Mouse (Mus musculus): ENCODE data around the gene Krtcap2. TPM values are rescaled to one million over a fixed set of nuclear protein-coding genes. Genes with fewer than 3 reads are reported as not detected.

The Krtcap2 gene
- polyA plus RNA-seq, 1 experiment from 2014 or later, result 333 TPM

DNA sequence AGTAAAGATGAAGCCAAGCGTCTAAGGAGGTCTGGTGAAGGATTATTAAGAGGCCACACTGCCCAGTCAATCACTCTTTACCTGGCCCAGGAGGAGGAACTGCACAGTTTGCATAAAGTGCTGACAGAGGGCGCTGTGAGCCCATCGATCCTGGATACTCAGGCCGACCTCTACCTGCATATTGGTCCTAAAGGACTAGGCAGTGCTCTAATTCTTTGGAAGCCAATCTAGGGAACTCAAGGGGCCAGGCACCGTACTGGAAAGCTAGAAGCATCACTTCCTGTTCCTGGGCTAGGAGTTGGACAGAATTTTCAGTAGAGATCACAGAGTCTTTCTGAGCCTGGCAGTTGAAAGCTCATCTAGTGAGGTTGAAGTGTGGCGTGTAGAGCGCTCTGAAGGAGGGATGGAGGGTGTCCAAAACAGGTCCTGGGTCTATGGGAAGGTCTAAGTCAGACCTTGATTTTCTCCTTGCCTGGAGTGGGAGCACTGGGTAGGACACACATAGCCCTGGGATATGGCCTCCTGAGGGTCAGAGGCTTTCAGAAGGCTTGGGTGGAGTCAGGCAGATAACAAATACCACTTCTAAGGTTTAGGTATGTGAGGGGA, 4.8 kb downstream of the Krtcap2 start:
- Histone ChIP-seq H3K9ac (replicated peaks) (no peak overlapping the region), H3K4me1 (replicated peaks) (peaks cover 37% of the 10 kb centered on the region), H3K27ac (0 out of 2 replicates have a peak overlapping the region, but pooled peaks have one; percentile 53), H3K9me3 (no peaks in the 10 kb centered on the region), H3K4me3 (replicated peaks) (0 out of 2 replicates have a peak overlapping the region, but pooled peaks have one; percentile 9), H3K4me2 (peak overlapping the region; percentile 42; the same call in 1 of the 2 replicates), H3K36me3 (peaks cover 27% of the 10 kb centered on the region), H3K27me3 (no peaks in the 10 kb centered on the region)
- 20% methylated on average over 7 of the region's 7 CpGs for WGBS
- ATAC-seq (ENCODE audit: insufficient number of reproducible peaks, insufficient read depth, low FRiP score, low TSS enrichment, low read depth), result no peak

DNA sequence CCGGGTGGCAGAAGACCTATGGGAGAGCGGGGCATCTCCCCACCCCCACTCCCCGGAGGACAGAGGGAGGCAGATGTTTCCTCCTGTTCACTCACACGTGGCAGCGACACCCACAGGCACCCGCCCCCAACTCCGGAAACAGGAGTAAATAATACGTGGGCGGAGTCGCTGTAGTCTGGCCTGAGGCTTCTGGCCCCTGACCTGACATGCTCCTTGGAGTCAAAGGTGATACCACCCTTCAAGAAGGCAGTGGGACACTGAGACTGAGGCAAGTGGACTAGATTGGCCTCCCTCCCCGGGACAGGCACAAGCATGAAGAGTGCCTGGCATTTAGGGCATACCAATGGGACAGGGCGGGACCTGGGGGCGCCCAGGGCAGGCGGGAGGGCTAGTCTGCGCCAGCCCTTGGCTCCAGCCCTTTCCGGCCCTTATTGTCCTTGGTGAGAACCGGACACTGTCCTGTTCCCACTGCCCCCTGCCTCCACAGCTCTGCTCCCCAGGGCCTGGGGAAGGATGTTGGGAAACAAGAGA, 5.7 kb downstream of the Krtcap2 start:
- no peak for ATAC-seq (ENCODE audit: insufficient number of reproducible peaks, insufficient read depth, low FRiP score, low TSS enrichment, low read depth)
- H3K27me3 ChIP-seq, result no peaks in the 10 kb centered on the region
- H3K9me3 ChIP-seq, result no peaks in the 10 kb centered on the region
- peaks cover 31% of the 10 kb centered on the region for H3K4me1 ChIP-seq (replicated peaks)
- H3K27ac ChIP-seq, result 0 out of 2 replicates have a peak overlapping the region, but pooled peaks have one; percentile 2
- 7% methylated on average over 17 of the region's 17 CpGs for WGBS
- H3K36me3 ChIP-seq, result peaks cover 27% of the 10 kb centered on the region
- peak overlapping the region; percentile 9; the same call in 1 of the 2 replicates for H3K4me3 ChIP-seq (replicated peaks)
- peak overlapping the region; percentile 42 for H3K4me2 ChIP-seq
- H3K9ac ChIP-seq (replicated peaks), result 0 out of 2 replicates have a peak overlapping the region, but pooled peaks have one; percentile 23

DNA sequence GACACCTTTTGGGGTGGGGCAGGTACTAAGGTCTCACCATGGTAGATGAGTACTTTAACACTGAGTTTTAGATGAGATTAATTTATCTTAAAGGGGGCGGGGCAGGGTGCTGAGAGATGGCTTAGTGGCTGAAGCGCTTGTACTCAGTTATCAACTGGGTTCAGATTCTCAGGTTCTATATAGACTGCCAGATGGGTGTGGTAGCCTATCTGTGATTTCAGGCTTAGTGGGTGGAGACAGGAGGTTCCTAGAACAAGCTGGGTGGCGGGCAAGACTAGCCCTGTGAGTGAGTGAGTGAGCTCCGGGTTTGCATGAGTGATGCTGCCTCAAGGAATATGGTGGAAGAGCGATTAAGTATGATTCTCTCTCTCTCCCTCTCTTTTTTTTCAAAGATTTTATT, 9.2 kb downstream of the Krtcap2 start:
- no peaks in the 10 kb centered on the region for H3K9me3 ChIP-seq
- 91% methylated on average over 5 of the region's 5 CpGs for WGBS
- peaks cover 7% of the 10 kb centered on the region; the same call in 1 of the 2 replicates for H3K27me3 ChIP-seq
- H3K36me3 ChIP-seq, result no peaks in the 10 kb centered on the region
- no peak for ATAC-seq (ENCODE audit: insufficient number of reproducible peaks, insufficient read depth, low FRiP score, low TSS enrichment, low read depth)
- H3K27ac ChIP-seq, result no peak overlapping the region
- no peak overlapping the region for H3K4me3 ChIP-seq (replicated peaks)
- no peak overlapping the region for H3K4me2 ChIP-seq
- peaks cover 18% of the 10 kb centered on the region for H3K4me1 ChIP-seq (replicated peaks)
- no peak overlapping the region for H3K9ac ChIP-seq (replicated peaks)

DNA sequence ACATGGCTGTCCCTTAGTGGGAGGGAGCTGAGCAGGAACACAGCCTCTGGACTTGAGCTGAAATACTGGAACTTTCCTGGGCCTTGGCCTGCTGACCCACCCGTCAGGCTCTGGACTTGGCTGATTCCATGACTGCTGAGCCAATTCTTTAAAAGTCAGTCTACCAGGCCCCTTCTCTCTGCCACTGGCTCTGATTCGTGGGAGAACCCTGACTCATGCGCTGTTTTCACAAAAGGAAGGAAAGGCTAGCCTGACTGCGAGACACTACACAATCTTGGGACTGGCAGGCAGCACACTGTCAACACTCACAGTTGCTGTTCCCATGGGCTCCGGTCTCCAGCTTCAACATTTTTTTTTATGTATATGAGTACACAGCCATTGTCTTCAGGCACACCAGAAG, 10.4 kb downstream of the Krtcap2 start:
- Histone ChIP-seq H3K9ac (replicated peaks) (no peak overlapping the region), H3K36me3 (no peaks in the 10 kb centered on the region), H3K9me3 (no peaks in the 10 kb centered on the region), H3K4me2 (no peak overlapping the region), H3K4me3 (replicated peaks) (no peak overlapping the region), H3K27ac (no peak overlapping the region), H3K4me1 (replicated peaks) (peaks cover 9% of the 10 kb centered on the region), H3K27me3 (peaks cover 7% of the 10 kb centered on the region; the same call in 1 of the 2 replicates)
- ATAC-seq (ENCODE audit: insufficient number of reproducible peaks, insufficient read depth, low FRiP score, low TSS enrichment, low read depth), result no peak
- 92% methylated on average over 5 of the region's 5 CpGs for WGBS

DNA sequence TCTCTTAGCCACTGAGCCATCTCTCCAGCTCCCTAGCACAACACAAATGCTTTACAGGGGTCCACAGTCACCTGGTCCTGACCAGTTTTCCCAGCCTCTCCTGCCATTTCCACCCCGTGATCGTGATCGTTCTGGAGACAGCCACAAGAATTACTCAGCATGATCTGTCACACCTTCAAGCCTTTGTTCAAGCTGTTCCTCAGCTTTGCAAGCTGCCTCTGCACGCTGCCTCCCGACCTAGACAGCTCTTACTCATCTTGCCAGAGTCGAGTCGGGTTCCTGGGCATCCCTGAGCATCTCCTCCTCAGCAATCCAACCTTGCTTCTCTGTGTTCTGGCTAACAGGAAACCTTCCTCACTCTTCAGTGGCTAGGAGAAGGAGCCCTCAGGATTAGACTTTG, 13.3 kb downstream of the Krtcap2 start, which contains the start of gene Dpm3:
Dpm3 (plus strand) TSS at position 283 of the 400 bp plus-strand sequence.
- ATAC-seq (ENCODE audit: insufficient number of reproducible peaks, insufficient read depth, low FRiP score, low TSS enrichment, low read depth), result no peak
- Histone ChIP-seq H3K36me3 (no peaks in the 10 kb centered on the region), H3K27me3 (peaks cover 7% of the 10 kb centered on the region; the same call in 1 of the 2 replicates), H3K4me3 (replicated peaks) (no peak within 1 kb of the TSS), H3K9me3 (no peaks in the 10 kb centered on the region), H3K4me1 (replicated peaks) (no peaks in the 10 kb centered on the region), H3K27ac (no peak within 1 kb of the TSS), H3K4me2 (no peak within 1 kb of the TSS), H3K9ac (replicated peaks) (no peak within 1 kb of the TSS)
- WGBS, result 46% methylated on average over 7 of the region's 7 CpGs

DNA sequence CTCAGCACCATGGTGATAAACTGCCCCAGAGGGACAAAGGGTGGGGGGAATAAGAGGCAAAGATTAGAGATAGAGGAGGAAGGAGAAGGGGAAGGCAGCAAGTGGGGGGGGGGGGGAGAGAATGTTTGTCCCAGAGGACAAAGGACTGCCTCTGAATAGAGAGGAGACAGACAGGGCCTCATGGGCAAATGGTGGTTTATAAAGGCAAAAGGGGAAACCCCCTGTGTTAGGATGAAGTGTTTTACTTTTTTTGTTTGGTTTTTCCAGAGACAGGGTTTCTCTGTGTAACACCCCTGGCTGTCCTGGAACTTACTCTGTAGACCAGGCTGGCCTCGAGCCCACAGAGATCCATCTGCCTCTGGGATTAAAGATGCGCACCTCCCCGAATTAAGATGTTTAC, 14.4 kb downstream of the Krtcap2 start:
- H3K4me3 ChIP-seq (replicated peaks), result no peak overlapping the region
- H3K9me3 ChIP-seq, result no peaks in the 10 kb centered on the region
- H3K36me3 ChIP-seq, result no peaks in the 10 kb centered on the region
- H3K4me1 ChIP-seq (replicated peaks), result no peaks in the 10 kb centered on the region
- no peak overlapping the region for H3K9ac ChIP-seq (replicated peaks)
- no peak for ATAC-seq (ENCODE audit: insufficient number of reproducible peaks, insufficient read depth, low FRiP score, low TSS enrichment, low read depth)
- no peak overlapping the region for H3K4me2 ChIP-seq
- peaks cover 7% of the 10 kb centered on the region; the same call in 1 of the 2 replicates for H3K27me3 ChIP-seq
- no peak overlapping the region for H3K27ac ChIP-seq
- WGBS, result 74% methylated on average over 3 of the region's 3 CpGs

DNA sequence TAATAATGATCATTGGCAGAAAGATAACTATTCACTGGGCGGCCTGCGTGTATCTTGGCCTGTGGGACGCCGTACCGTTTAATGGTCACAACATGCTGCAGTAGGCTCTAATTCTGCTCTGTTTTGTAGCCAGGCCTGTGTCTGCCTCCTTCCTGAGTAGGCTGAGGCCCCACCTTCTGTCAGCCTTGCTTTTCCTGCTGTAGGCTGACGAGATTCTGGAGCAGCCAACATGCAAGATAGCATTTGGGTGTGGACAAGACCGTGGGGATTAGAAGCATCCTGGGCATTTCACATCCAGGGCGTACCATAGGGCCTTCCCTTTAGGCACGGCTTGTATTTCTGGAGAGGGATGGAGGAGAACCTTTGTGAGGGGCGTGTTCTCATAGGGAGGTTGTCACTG, 16.7 kb downstream of the Krtcap2 start:
- 71% methylated on average over 10 of the region's 10 CpGs for WGBS
- H3K9ac ChIP-seq (replicated peaks), result no peak overlapping the region
- no peak overlapping the region for H3K4me3 ChIP-seq (replicated peaks)

DNA sequence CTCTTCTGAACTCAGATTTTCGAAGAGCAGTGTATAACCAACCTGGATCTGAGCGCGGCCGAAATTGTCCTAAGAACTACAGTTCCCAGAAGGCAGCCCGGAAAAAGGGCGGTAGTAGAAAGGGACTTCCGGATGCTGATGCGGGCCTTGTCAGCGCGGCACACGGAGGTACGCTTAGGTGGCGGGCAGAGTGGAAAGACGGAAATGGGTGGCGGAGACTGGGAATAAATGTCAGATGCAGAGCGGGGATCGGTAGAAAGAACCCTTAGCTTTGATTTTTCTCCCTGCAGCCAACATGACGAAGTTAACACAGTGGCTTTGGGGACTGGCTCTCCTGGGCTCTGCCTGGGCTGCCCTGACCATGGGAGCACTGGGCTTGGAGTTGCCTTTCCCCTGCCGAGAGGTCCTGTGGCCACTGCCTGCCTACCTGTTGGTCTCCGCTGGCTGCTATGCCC, 20.7 kb downstream of the Krtcap2 start:
- peak overlapping the region; percentile 91 for H3K4me2 ChIP-seq
- H3K27me3 ChIP-seq, result no peaks in the 10 kb centered on the region
- H3K36me3 ChIP-seq, result peaks cover 3% of the 10 kb centered on the region; the same call in 1 of the 2 replicates
- peak overlapping the region; percentile 89 for H3K9ac ChIP-seq (replicated peaks)
- peaks cover 35% of the 10 kb centered on the region for H3K4me1 ChIP-seq (replicated peaks)
- H3K4me3 ChIP-seq (replicated peaks), result peak overlapping the region; percentile 76
- peak; percentile 64 for ATAC-seq (ENCODE audit: insufficient number of reproducible peaks, insufficient read depth, low FRiP score, low TSS enrichment, low read depth)
- under 1% methylated on average over 20 of the region's 20 CpGs for WGBS
- peak overlapping the region; percentile 83 for H3K27ac ChIP-seq
- no peaks in the 10 kb centered on the region for H3K9me3 ChIP-seq

More for the DNA sequence above, 16.7 kb downstream of the Krtcap2 start:
- Histone ChIP-seq H3K27ac (no peak overlapping the region), H3K9me3 (no peaks in the 10 kb centered on the region), H3K4me1 (replicated peaks) (peaks cover 8% of the 10 kb centered on the region; the same call in 1 of the 2 replicates), H3K36me3 (no peaks in the 10 kb centered on the region), H3K27me3 (peaks cover 7% of the 10 kb centered on the region; the same call in 1 of the 2 replicates), H3K4me2 (no peak overlapping the region)
- ATAC-seq (ENCODE audit: insufficient number of reproducible peaks, insufficient read depth, low FRiP score, low TSS enrichment, low read depth), result no peak

DNA sequence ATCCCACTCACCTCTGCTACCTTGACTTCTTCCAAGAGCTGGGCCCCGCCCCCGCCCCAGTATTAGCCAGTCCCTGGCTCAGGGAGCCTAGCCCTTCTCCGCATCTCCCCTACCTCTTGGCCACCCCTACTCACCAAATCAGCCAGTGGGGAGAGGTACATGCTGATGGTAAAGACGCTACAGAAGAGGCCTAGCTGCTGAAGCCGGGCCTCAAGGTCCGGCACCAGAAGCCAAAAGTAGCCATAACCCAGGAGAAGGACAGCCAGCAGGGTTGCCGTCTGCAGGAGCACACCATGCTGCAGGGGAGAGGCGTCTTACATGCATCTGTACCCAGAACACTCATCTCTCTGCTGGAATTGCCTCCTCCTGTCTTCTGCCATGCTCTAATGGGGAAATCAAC, 23.1 kb downstream of the Krtcap2 start:
- ATAC-seq (ENCODE audit: insufficient number of reproducible peaks, insufficient read depth, low FRiP score, low TSS enrichment, low read depth), result no peak
- Histone ChIP-seq H3K4me2 (peak overlapping the region; percentile 69), H3K9me3 (no peaks in the 10 kb centered on the region), H3K9ac (replicated peaks) (0 out of 2 replicates have a peak overlapping the region, but pooled peaks have one; percentile 18), H3K27ac (no peak overlapping the region), H3K36me3 (peaks cover 20% of the 10 kb centered on the region), H3K4me1 (replicated peaks) (peaks cover 35% of the 10 kb centered on the region), H3K27me3 (no peaks in the 10 kb centered on the region), H3K4me3 (replicated peaks) (peak overlapping the region; percentile 2; the same call in 1 of the 2 replicates)
- 50% methylated on average over 8 of the region's 8 CpGs for WGBS

DNA sequence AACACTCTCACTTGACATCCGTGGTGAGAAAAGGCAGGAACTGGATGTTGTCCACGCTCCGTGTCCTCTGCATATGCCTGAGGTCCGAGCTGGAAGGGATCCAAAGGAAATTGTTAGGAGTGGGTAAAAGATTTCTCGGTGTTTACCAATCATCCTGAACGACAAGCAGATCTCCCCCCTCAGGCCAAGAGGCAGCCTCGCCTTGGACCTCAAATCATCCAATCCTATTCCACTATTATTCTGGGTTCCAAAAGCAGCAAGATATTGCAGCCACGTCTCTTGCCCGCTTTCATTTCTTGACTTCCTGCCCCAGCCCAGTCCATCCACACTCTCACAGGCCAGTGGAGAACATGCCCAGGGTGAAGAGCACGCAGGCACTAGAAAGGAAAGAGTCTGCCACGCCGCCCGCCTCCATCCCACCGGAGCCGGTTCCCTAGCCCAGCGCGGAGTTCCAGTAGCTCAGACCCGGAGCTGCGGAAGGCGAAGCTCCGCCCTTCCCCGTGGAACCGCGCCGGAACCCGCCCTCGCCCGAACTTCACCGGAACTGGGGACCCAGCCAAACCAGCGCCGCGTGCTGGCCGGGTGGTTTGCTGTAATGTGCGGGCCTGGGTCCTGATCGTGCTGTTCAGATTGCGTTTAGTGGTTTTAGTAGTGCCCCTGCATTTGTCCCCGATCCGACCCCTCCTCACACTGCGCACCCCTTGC, 24.4 kb downstream of the Krtcap2 start, which contains the start of gene Slc50a1:
Slc50a1 (minus strand) TSS at position 520 of the 705 bp plus-strand sequence.
- H3K27ac ChIP-seq, result peak within 1 kb of the TSS; percentile 66
- peaks cover 35% of the 10 kb centered on the region for H3K4me1 ChIP-seq (replicated peaks)

DNA sequence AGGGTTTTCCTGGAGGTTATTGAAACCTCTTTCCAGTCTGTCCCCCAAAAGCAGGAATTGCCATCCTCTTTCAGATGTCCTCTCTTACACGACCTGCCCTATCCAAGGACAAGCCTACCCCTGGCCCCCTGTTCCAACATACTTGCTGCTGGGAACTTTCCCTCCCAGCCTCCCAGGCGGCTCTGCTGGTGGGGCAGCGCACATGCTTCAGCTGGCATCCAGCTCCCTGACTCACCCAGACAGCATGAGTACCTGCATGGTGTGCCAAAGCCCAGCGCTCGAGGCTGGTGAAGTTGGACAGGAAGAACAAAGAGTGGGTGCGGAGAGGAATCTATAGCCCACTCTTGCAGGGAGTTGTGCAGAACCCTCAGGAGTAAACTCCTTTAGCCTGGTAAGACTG, 25.1 kb downstream of the Krtcap2 start:
- Histone ChIP-seq H3K36me3 (peaks cover 36% of the 10 kb centered on the region), H3K27me3 (no peaks in the 10 kb centered on the region), H3K4me1 (replicated peaks) (peaks cover 35% of the 10 kb centered on the region), H3K9ac (replicated peaks) (peak overlapping the region; percentile 83; the same call in 1 of the 2 replicates), H3K9me3 (no peaks in the 10 kb centered on the region), H3K27ac (peak overlapping the region; percentile 66), H3K4me2 (peak overlapping the region; percentile 69), H3K4me3 (replicated peaks) (peak overlapping the region; percentile 53)
- ATAC-seq (ENCODE audit: insufficient number of reproducible peaks, insufficient read depth, low FRiP score, low TSS enrichment, low read depth), result no peak
- 77% methylated on average over 6 of the region's 6 CpGs for WGBS

More for the DNA sequence above, 24.4 kb downstream of the Krtcap2 start, which contains the start of gene Slc50a1:
- Histone ChIP-seq H3K4me2 (peak within 1 kb of the TSS; percentile 69), H3K9ac (replicated peaks) (peak within 1 kb of the TSS; percentile 83), H3K4me3 (replicated peaks) (peak within 1 kb of the TSS; percentile 53), H3K9me3 (no peaks in the 10 kb centered on the region), H3K27me3 (no peaks in the 10 kb centered on the region), H3K36me3 (peaks cover 29% of the 10 kb centered on the region)
- 0 out of 2 replicates have a peak, but pooled peaks have one; percentile 33 for ATAC-seq (ENCODE audit: insufficient number of reproducible peaks, insufficient read depth, low FRiP score, low TSS enrichment, low read depth)
- WGBS, result 5% methylated on average over 39 of the region's 39 CpGs
